Mouse (Mus musculus) inflammation-experienced regulatory T-cells (primary cell): ENCODE results near the gene Pdxk. TPM values are rescaled to one million over a fixed set of nuclear protein-coding genes. Genes with fewer than 3 reads are reported as not detected.

Experiments
- polyA plus RNA-seq, 2 experiments: library from polyadenylated mRNA; unstranded; fragments of 100-300 nt; shearing (Covaris generic); gene quantifications; one replicate each; pipeline ENCODE4 v1.2.1; 2017

Pdxk gene
- 10 to 100 TPM; 12.8 to 17.4 TPM for polyA plus RNA-seq

GRCm38 (mm10) chr10:78464792-78465207 lies at the start of gene Pdxk:
Gene Pdxk, minus strand, starts transcription at chr10:78464975.

GRCm38 (mm10) chr10:78425181-78426041 lies 39.4 kb downstream of the Pdxk start, which contains the start of gene Cstb:
Gene Cstb, plus strand, starts transcription at chr10:78425669.

DNA sequence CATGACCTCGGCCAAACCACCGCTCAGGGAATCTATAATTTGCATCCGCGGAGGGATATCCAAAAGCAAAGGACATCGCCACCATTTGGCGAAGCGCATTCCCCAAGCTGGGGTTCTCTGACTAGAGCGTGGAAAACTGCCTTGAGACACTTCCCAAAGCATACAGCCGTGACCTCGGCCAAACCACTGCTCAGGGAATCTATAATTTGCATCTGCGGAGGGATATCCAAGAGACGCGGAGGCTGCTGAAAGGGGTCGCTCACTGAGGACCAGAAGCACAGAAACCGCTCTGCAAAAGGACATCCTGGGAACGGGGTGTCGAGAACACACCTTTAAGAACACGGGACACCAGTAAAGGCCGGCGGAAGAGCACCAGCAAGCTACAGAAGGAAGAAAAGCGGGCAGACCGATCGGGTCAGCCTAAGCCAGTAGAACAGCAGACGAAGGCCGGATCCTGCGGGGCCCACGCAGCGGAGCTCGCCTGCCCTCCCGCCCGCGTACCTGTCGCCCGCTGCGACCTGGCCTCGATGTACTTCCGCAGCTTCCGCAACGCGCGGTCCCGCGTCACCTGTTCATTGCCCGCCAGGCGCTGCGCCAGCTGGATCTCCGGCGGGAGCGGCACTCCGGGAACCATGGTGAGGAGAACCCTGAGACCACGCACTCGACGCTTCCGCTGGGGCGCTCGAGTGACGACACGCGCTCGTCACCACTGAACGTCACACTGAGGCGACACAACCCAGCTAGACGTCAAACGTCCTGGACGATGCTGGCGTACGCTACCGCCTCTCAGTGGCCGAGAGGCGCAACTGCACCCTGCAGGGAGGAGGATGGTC lies 52.2 kb downstream of the Pdxk start, which contains the start of gene Rrp1:
Gene Rrp1, minus strand, starts transcription at position 725 of the 833 bp plus-strand sequence.

Other genes with a start within 250 kb of the Pdxk start
- gene Trappc10, start 220.3 kb downstream of the Pdxk start, polyA plus RNA-seq: 10 to 100 TPM; 37.7 to 41.0 TPM
- gene Agpat3, start 112.5 kb downstream of the Pdxk start, polyA plus RNA-seq: 100 to 1,000 TPM; 165 to 182 TPM
- 100 to 1,000 TPM; 282 to 328 TPM for gene Rrp1, start 51.9 kb downstream of the Pdxk start, polyA plus RNA-seq
- 100 to 1,000 TPM in 1 of 2 experiments, 10 to 100 TPM in 1; 98.7 to 105 TPM for gene Cstb, start 39.3 kb downstream of the Pdxk start, polyA plus RNA-seq
- not detected for gene Olfr1358, start 52.5 kb upstream of the Pdxk start, polyA plus RNA-seq
- gene Ilvbl, start 109.4 kb upstream of the Pdxk start, polyA plus RNA-seq: 10 to 100 TPM; 81.2 to 85.4 TPM
- 1 to 10 TPM in 1 of 2 experiments, under 1 TPM in 1; 0.70 to 2.1 TPM for gene Syde1, start 127.0 kb upstream of the Pdxk start, polyA plus RNA-seq
- under 1 TPM in 1 of 2 experiments, not detected in 1; 0.58 TPM for gene Olfr1357, start 153.1 kb upstream of the Pdxk start, polyA plus RNA-seq